Mouse (Mus musculus): ENCODE data around the gene C1qtnf12.

Gene C1qtnf12

GRCm38 (mm10) chr4:155962167-155962971, at the start of gene C1qtnf12:
Gene C1qtnf12 (plus strand): TSS chr4:155962318.
- DNase-seq (ENCODE audit: low read depth, low spot score), result peak; percentile 58

DNA sequence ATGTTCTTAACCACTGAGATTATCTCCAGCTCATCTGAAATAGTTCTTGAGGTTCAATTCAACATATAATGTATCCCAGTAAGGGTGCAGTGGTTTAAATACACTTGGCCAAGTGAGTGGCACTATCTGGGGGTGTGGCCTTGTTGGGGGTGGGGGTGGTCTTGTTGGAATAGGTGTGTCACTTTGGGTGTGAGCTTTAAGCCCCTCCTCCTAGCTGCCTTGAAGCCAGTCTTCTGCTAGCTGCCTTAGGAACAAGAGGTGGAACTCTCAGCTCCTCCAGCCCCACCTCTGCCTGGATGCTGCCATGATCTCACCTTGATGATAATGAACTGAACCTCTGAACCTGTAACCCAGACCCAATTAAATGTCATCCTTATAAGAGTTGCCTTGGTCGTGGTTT, 30.1 kb upstream of the C1qtnf12 start:
- DNase-seq (ENCODE audit: low read depth, low spot score), result no peak

DNA sequence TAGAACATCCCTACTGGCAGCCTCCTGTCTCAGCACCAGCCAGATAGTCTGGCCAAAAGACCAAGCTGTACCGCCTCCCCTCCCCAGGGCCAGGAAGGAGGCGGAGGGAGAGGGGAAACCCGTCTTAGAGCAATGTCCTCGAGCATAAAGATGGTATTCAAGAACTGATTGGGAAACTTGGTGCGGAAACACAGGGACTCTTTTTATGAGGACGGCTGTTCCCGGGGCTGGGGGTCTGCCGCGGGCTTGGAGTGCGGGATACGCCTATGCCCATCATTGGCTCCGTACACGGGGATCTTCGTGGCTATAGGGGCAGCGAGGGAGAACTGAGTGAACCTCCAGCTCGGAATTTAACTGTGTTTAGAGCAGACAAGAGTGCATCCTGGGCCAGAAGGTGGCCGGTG, 19.1 kb upstream of the C1qtnf12 start:
- DNase-seq (ENCODE audit: low read depth, low spot score), result no peak

GRCm38 (mm10) chr4:155943534-155944249, 18.4 kb upstream of the C1qtnf12 start, which contains the start of gene Ube2j2:
Gene Ube2j2 (plus strand): TSS chr4:155943831.
- peak; percentile 91 for DNase-seq (ENCODE audit: low read depth, low spot score)

- DNase-seq (ENCODE audit: low read depth, low spot score), result no peak
These were observed 17.8 kb upstream of the C1qtnf12 start for GRCm38 (mm10) chr4:155944271-155944670.

DNA sequence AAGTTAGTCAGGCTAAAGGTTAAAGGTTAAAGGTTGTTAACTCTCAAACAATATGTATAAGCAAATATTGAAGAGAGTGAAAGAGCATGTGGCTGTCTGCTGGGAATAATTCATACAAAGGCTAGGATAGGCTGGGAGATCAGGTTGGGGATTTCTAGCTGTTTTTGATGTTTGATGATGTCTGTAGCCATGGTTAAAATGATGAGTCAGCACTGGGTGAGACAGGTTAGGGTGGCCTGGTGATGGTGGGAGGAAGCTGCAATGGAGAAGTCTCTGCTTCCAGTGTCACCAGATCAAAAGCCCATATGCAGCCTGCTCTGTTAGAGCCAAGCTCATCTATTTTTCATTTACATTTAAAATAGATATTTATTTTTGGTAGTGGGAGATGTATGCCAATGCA, 15.0 kb upstream of the C1qtnf12 start:
- DNase-seq (ENCODE audit: low read depth, low spot score), result no peak

- no peak for DNase-seq (ENCODE audit: low read depth, low spot score)
These were observed 6.6 kb upstream of the C1qtnf12 start for GRCm38 (mm10) chr4:155955491-155955890.

GRCm38 (mm10) chr4:155959275-155959674, 2.8 kb upstream of the C1qtnf12 start:
- DNase-seq (ENCODE audit: low read depth, low spot score), result peak; percentile 75

DNA sequence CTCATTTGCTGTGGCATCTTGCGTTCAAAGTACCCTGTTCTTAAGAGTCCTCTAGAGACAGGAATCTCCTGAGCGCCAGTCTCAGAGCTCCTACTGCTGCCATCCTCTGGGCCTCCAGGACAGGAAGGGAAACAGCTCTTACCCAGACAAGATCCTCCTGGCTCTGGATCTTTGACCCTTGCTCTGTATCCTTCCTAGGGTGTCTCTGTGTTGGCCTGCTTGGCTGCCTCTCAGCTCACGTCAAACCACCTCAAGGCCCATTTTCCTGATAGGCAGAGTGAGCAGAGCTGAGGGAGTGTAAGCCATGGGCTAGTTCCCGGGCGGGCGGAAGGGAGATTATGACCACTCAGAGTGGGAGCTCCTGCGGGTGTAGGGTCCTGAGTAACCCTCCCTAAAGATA, 988 bp downstream of the C1qtnf12 start:
- no peak for DNase-seq (ENCODE audit: low read depth, low spot score)

DNA sequence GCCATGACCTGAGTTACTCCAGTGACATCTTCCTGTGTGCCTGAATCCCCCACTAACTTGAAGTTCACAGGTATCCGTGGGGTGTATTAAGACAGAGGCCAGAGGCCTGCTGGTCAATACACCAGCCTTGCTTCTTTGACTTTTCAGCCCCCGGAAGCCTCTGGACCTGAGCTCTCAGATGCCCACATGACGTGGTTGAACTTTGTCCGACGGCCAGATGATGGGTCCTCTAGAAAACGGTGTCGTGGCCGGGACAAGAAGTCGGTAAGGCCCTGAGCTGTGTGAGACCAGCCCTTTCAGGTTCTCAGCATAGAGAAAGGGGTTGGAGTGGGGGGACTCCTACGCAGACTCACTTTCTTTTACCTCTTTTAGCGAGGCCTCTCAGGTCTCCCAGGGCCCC, 2.3 kb downstream of the C1qtnf12 start:
- DNase-seq (ENCODE audit: low read depth, low spot score), result no peak

GRCm38 (mm10) chr4:155969043-155969653, 7.0 kb downstream of the C1qtnf12 start:
- DNase-seq (ENCODE audit: low read depth, low spot score), result no peak

GRCm38 (mm10) chr4:155970286-155970685, 8.2 kb downstream of the C1qtnf12 start:
- peak; percentile 31 for DNase-seq (ENCODE audit: low read depth, low spot score)

DNA sequence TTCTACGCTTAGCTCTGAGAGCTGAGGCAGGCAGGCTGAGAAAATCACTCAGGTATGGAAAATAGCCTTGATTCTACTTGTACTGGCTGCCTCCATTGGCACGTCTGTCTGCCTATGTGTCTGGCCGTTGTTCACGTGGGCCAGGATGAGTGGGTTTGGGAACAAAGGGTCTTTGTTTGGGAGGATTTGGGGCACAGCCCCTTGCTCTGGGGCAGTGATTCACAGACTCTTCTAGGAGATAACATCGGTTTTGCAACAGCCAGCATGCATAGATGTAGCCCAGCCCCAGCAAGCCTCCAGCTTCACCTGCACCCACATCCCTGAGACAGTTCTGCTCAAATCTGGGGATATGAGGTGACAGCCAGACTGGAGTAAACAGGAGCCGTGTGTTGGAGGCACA, 10.5 kb downstream of the C1qtnf12 start:
- DNase-seq (ENCODE audit: low read depth, low spot score), result no peak

- DNase-seq (ENCODE audit: low read depth, low spot score), result no peak
These were observed 11.1 kb downstream of the C1qtnf12 start for GRCm38 (mm10) chr4:155973239-155973638.

DNA sequence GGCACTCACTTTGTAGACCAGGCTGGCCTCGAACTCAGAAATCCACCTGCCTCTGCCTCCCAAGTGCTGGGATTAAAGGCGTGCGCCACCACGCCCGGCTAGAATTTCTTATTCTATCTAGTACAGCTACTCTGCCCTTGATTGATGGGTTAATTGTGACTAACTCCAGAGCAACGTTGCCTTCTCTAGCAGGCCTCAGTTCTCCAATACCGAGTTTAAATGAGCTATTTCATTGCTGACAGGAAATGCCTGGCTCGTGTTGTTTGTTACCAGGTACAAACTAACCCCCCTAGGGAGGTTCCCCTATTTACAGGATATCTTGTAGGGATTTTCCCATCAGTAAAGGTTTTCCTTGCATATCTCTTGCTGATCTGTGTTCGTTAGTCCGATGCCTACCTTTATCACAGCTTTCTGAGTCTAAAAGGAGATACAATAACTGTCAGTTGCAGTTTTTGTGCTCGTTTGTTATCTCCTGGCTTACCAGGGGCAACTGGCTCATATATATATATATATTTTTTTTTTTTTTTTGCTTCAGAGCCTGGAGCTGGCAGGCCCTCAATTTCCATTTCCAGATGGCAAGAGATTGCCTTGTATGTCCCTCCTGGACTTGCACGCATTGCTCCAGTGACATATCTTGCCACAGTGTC, 19.4 kb downstream of the C1qtnf12 start:
- no peak for DNase-seq (ENCODE audit: low read depth, low spot score)

DNA sequence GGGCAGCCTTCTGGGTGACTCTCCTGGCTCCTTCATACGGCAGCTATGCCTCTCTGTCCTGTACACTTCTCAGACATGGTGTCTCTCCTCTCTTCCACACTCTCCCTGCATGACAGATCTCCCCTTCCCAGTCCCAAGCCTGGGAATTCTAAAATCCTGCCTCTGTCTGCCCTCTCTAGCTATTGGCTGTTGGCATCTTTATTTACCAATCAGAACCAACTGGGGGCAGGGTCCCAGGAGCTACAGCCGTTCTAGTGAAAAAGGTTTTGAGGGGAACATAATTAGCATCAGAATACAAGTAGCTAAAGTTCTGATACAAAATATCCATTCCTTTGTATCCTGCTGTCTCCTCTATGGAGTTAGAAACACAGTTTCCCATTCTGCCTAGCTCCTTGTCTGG, 21.7 kb downstream of the C1qtnf12 start:
- no peak for DNase-seq (ENCODE audit: low read depth, low spot score)

DNA sequence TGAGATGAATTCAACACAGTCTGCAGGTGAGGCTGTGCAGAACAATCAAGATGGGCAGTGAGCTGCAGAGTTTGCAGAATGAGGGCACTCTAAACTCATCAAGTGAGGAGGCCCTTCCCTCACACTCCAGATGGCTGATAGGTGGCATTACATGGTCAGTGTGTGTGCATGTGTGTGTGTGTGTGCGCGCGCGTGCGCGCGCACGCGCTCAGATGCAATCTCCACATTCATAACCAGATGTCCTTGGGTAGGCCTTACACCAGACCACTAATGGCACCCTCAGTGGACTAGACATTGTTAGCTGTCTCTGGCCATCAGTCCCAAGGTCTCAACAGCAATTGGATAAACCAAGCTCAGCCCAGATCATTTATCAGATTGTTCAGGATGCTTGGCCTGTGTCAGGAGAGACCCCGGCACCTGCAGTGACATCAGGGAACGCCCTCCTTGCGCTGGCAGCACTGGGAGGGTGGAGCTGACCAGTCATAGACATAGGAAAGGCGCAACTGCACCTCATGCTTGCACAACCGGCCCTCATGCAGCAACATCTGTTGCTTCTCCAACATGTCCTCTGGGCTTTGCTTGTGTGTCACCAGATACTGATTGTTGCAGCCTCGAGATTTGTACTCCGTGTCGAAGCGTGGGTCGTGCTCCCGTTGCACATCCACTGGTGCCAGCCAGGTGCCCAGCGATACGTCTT, 29.2 kb downstream of the C1qtnf12 start:
- no peak for DNase-seq (ENCODE audit: low read depth, low spot score)

- DNase-seq (ENCODE audit: low read depth, low spot score), result no peak
These were observed 29.8 kb downstream of the C1qtnf12 start for GRCm38 (mm10) chr4:155991908-155992230.

DNA sequence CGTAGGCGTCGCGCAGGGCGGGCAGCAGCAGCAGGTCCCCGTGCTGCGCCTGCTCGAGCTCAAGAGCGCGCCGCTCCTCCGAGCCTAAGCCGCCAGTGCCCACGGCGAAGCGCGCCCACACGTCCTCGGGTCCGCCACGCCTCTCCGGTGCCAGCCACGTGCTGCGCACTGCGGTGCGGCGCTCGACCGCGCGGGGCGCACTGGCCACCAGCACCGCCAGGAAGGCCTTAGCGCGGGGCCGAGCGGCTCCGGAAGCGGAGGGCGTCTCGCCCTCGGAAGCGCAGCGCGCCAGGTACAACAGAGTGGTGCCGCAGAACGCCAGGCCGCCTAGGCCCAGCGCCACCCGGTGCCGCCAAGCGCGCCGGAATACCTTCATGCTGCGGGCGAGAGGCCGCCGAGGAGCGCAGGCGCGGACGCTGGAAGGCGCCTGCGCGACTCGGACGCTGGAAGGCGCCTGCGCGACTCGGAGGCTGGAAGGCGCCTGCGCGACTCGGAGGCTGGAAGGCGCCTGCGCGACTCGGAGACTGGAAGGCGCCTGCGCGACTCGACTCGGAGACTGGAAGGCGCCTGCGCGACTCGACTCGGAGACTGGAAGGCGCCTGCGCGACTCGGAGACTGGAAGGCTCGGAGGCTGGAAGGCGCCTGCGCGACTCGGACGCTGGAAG, 30.3 kb downstream of the C1qtnf12 start, which contains the start of the genes B3galt6 and Sdf4:
B3galt6 (minus strand) TSS at position 409 of the 665 bp plus-strand sequence.
Sdf4 (plus strand) TSS at position 632 of the 665 bp plus-strand sequence.
- DNase-seq (ENCODE audit: low read depth, low spot score), result peak; percentile 93

DNA sequence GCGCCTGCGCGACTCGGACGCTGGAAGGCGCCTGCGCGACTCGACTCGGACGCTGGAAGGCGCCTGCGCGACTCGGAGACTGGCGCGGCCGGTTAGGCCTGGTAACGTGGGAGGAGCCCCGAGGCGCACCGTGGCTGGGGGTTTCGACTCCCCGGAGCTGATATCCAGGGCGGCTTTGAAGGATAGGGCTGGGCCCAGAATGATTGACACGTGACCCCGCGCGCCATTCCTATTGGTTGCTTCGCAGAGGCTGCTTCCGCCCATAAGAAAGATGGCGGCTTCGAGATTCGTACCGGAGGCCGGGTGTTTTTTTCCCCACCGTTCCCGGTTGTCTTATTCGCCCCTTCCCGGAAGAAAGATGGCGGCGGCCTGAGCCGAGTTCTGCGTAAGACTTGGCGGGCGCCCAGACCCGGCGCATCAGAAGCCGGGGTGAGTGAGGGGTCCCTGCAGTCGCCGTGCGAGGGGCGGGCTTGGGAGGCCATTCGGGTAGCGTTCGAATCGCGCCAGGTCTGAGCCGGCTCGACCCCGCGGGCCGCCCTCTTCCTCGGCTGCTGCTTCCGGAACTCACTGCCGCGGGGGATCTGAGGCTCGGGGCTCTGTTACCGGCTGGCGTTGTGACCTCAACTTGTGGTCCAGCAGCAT, 30.9 kb downstream of the C1qtnf12 start:
- peak; percentile 96 for DNase-seq (ENCODE audit: low read depth, low spot score)

Data from retina, postnatal 7 days (tissue).